ENCODE assay signal across 8 mouse cellular contexts in the genomic region with DNA sequence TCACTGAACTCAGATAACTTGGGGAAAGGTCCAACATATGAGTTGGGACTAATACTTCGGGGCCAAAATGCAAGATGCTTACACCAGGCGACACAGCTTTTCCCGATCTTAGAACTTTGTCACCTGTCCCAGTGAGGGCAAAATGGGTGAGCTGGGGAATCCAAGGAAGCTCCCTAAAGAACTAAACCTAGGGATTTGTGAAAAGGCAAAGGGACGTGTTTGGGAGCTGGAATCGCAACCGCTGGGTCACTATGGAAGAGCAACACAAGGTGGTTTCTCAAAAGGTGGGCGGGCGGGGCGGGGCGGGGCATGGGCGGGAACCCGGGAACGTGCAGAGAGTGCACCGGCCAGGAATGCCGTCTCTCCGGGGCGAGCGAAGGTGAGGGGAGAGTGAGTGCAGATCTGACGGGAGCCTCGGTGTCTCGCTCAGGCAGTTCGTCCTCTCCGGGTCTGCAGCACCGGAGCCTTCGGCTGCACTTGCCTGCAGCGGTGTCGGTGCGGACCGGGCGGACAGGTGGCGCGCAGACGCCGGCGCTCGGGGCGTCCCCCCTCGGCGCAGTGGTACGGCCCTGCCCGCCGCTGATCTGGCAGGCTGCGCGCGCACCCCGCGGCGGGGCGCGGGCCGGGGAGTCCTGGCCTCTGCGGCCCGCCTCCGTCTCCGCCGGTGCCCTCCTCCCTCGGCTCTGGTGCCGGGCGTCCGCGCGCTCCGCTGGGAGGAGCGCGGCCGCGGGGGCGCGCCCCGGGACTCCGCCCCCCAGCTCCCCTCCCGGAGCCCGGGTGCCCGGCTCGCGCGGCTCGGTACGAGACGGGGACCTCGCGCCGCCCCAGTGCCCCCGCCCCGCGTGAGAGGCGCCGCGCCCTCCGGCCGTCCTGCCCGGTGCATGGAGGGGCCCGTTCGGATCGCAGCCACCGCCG. TPM values are rescaled to one million over a fixed set of nuclear protein-coding genes. Genes with fewer than 3 reads are reported as not detected.
DNase-seq lines count a peak whose midpoint lies in the region; ATAC-seq and TF ChIP-seq lines count a peak whose summit lies in the region.

Gene Cdon, plus strand, starts transcription at position 324 of the 915 bp plus-strand sequence.

- peak; percentile 87 for ATAC-seq in forebrain, embryonic 16.5 days
- peak; percentile 71 for ATAC-seq in neutrophil, adult 5-6 weeks (ENCODE audit: extremely low read depth, insufficient number of reproducible peaks, low FRiP score, poor library complexity, severe bottlenecking)

- TF ChIP-seq RAD21 in MEL (IDR thresholded peaks at IDR 0.05; ENCODE audit: low read depth, low read length): no peak

- no peak for TF ChIP-seq CTCF in MEL (IDR thresholded peaks at IDR 0.05 in 2 of 3, conservative IDR thresholded peaks at IDR 0.05 in 1 of 3; ENCODE audit: control insufficient read depth in 1 of 3, insufficient read depth in 1 of 3, low read depth in 2 of 3, low read length in 3 of 3, poor library complexity in 1 of 3, severe bottlenecking in 1 of 3)

- peaks cover 1% of the 10 kb centered on the region; the same call in 1 of the 2 replicates for H3K79me2 ChIP-seq in MEL (ENCODE audit: control insufficient read depth, insufficient read depth, low read length, poor library complexity)

- peak within 1 kb of the TSS; percentile 60 to 73 for H3K4me3 ChIP-seq in MEL (ENCODE audit: control insufficient read depth in 1 of 2, insufficient read depth in 1 of 2, low read depth in 2 of 2, low read length in 2 of 2)
- peak within 1 kb of the TSS; percentile 90 for H3K4me3 ChIP-seq in forebrain, embryonic 16.5 days (replicated peaks; ENCODE audit: low read length)

- peaks cover 2 to 5% of the 10 kb centered on the region in 2 experiments for H3K27me3 ChIP-seq in MEL (ENCODE audit: control insufficient read depth in 1 of 2, insufficient read depth in 2 of 2, low read length in 2 of 2)
- H3K27me3 ChIP-seq in forebrain, embryonic 16.5 days (replicated peaks; ENCODE audit: control insufficient read depth, insufficient read depth, low read length): no peaks in the 10 kb centered on the region

- under 1% methylated on average over 79 of the region's 97 CpGs for WGBS in forebrain, embryonic 16.5 days

- peak; percentile 29 to 41; a peak in 2 of 4 replicates for TF ChIP-seq POLR2A in MEL (IDR thresholded peaks at IDR 0.05; ENCODE audit: control insufficient read depth in 1 of 2, insufficient read depth in 1 of 2, low read depth in 1 of 2, low read length in 2 of 2, poor library complexity in 1 of 2)

- H3K9me3 ChIP-seq in MEL (replicated peaks; ENCODE audit: insufficient read depth, low read length): no peaks in the 10 kb centered on the region
- no peaks in the 10 kb centered on the region for H3K9me3 ChIP-seq in forebrain, embryonic 16.5 days (ENCODE audit: control insufficient read depth, low read length)

- no peaks in the 10 kb centered on the region for H3K4me1 ChIP-seq in MEL (ENCODE audit: control insufficient read depth in 1 of 2, insufficient read depth in 2 of 2, low read length in 2 of 2)
- H3K4me1 ChIP-seq in forebrain, embryonic 16.5 days (replicated peaks; ENCODE audit: control insufficient read depth, insufficient read depth, low read length): peaks cover 27% of the 10 kb centered on the region

- peak within 1 kb of the TSS; percentile 65 for H3K4me2 ChIP-seq in forebrain, embryonic 16.5 days (ENCODE audit: low read length)

- TF ChIP-seq EP300 in MEL (IDR thresholded peaks at IDR 0.05; ENCODE audit: low read depth in 1 of 2, low read length in 2 of 2): no peak

- H3K9ac ChIP-seq in MEL (ENCODE audit: control insufficient read depth, low read depth, low read length, poor library complexity, severe bottlenecking): peak within 1 kb of the TSS; percentile 81
- peak within 1 kb of the TSS; percentile 99 for H3K9ac ChIP-seq in forebrain, embryonic 16.5 days (replicated peaks; ENCODE audit: low read depth, low read length)

- DNase-seq in MEL (ENCODE audit: low read depth, low spot score): peak; percentile 89
- peak; percentile 92 for DNase-seq in cerebellum, adult 11-12 months
- DNase-seq in heart, postnatal 25 days (ENCODE audit: low spot score): peak; percentile 89
- peak; percentile 77 to 84 for DNase-seq in layer of hippocampus, adult 18-20 months (ENCODE audit: low spot score in 2 of 2)
- peak; percentile 90 to 93 for DNase-seq in lung, adult 18-20 months
- DNase-seq in thymus, adult 18-20 months: peak; percentile 82 to 86

- intact Hi-C loops in heart, postnatal 25 days (cut with DNase I): loop anchor here (5.0 to 10.0 kb wide), 3 partner anchors 104 to 154 kb away; partner anchors contain the start of genes Fam118b and Rpusd4

- peaks cover 0 to 2% of the 10 kb centered on the region in 2 experiments; a peak in 1 of 4 replicates for H3K36me3 ChIP-seq in MEL (ENCODE audit: control insufficient read depth in 1 of 2, insufficient read depth in 2 of 2, low read length in 2 of 2)
- H3K36me3 ChIP-seq in forebrain, embryonic 16.5 days (ENCODE audit: control insufficient read depth, insufficient read depth): no peaks in the 10 kb centered on the region

- H3K27ac ChIP-seq in MEL (ENCODE audit: control insufficient read depth, low read depth, low read length): peak within 1 kb of the TSS; percentile 50
- peak within 1 kb of the TSS; percentile 97 for H3K27ac ChIP-seq in forebrain, embryonic 16.5 days (ENCODE audit: low read length)

TF ChIP-seq in MEL, 35 proteins besides CTCF, POLR2A, EP300 and RAD21:
- peak; percentile 24; the same call in 1 of the 2 replicates for TF ChIP-seq NELFE (IDR thresholded peaks at IDR 0.05; ENCODE audit: low read depth, low read length)
- peak; percentile 21; the same call in 1 of the 2 replicates for TF ChIP-seq BHLHE40 (IDR thresholded peaks at IDR 0.05; ENCODE audit: borderline replicate concordance, low read depth, low read length)
- TF ChIP-seq E2F4 (IDR thresholded peaks at IDR 0.05; ENCODE audit: borderline replicate concordance, low read depth, low read length): no peak
- TF ChIP-seq HCFC1 (IDR thresholded peaks at IDR 0.05; ENCODE audit: low read depth, low read length): peak; percentile 64; the same call in 1 of the 2 replicates
- peak; percentile 62; the same call in 1 of the 2 replicates for TF ChIP-seq SIN3A (IDR thresholded peaks at IDR 0.05; ENCODE audit: low read length)
- TF ChIP-seq MYB (IDR thresholded peaks at IDR 0.05; ENCODE audit: low read depth, low read length): no peak
- peak; percentile 99 for TF ChIP-seq CHD1 (IDR thresholded peaks at IDR 0.05; ENCODE audit: low read depth, low read length)
- TF ChIP-seq NRF1 (IDR thresholded peaks at IDR 0.05; ENCODE audit: insufficient read depth, low read depth, low read length, poor library complexity, severe bottlenecking): peak; percentile 69
TF ChIP-seq in MEL: peak in this region for 6.

RNA-seq across cellular contexts. Expression of gene Cdon, which starts in this region (rescaled TPM):
- 0.69 and 1.0 TPM in 2 replicates for total RNA-seq in MEL (2012; rRNA removed)
- 1 to 10 TPM in 1 of 2 experiments, not detected in 1; 1.5 TPM for polyA plus RNA-seq in MEL (2012; ENCODE audit: insufficient read depth in 1 of 2, insufficient read length in 2 of 2, low read depth in 1 of 2, low replicate concordance in 2 of 2, missing spikeins in 1 of 2)
- 11.9 and 12.3 TPM in 2 replicates for polyA plus RNA-seq in forebrain, embryonic 16.5 days (2015; fragmentation: Nextera tagmentation; extraction: Ambion mirVana)
- total RNA-seq in heart, postnatal 25 days (2021): 10 to 100 TPM; 14.0 to 16.1 TPM
- total RNA-seq in layer of hippocampus, adult 18-20 months (2021): 10 to 100 TPM; 11.2 to 11.9 TPM
- 2.6 and 2.7 TPM in 2 replicates for total RNA-seq in neutrophil, adult 5-6 weeks (2017)

Comparison
In these comparisons a context has a peak if more than half of its experiments do, and no peak if none do; other contexts are left out.
1. Peak in every context shown above with its lines: DNase-seq, ATAC-seq, H3K4me3 ChIP-seq and H3K27ac ChIP-seq.